Mouse (Mus musculus) heart, adult 2 months (tissue): ENCODE results near the gene Depdc5.
A peak's percentile ranks its signal among the peaks of the same experiment; 100 is the strongest.

Experiments
- CTCF ChIP-seq: fragments of 200-600 bp; IDR thresholded peaks from 2 replicates; pipeline ENCODE4 v1.8.1; 2022; ENCODE audit warnings: antibody characterized with exemption, mild to moderate bottlenecking, moderate library complexity
- EP300 ChIP-seq: fragments of 200-500 bp; IDR thresholded peaks from 2 replicates; pipeline ENCODE4 v1.6.1; 2011; ENCODE audit warnings: low read depth, low read length, control low read depth; ENCODE audit not compliant: insufficient read depth
- POLR2A ChIP-seq: fragments of 200-500 bp; IDR thresholded peaks from 2 replicates; pipeline ENCODE4 v1.6.1; 2011; ENCODE audit warnings: mild to moderate bottlenecking, low read depth, low read length, control low read depth; ENCODE audit not compliant: insufficient read depth

DNA sequence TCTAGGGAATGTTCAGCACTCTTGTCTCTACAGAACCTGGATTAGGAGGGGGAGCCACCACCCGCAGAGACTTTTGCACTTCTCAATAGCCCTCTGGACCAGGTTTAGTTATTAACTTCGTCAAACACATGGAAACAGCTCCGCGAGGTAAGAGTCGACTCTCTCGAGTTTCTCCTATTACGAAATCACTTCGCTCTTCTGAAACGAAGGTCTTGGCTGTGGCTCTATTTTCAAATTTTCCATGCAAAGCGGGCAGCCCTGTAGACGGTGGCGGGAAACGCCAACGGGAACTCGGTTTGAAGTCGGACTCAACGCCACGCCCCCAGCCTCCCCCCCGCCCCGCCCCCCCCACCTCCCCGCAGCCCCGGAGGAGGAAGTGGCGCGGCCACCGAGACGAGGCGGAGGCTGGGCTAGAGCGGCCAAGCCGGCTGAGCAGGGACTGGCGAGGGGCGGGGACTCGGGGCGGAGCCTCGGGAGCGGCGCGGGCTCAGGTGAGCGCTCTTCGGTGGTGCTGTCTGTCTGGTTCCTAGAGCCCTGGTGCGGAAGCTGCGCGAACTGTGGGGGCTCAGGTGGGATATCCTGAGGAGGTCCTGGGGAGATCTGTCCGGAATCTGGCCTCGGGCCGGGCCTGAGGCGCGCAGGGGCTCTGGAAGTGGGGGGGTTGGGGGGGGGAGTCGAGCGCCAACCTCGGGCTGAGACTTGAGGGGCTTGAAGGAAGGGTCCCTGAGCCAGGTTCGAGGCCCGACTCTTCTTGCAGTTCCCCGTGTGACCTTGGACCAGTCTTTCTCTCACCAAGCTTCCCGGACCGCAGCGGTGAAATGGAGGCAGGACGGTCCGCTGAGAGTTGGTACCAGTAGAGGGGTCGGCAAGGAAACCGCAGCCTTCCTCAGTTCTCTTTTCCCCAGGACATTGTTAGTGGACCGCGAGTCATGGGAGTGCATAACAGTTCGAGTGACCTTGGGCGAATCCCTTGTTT, at the start of gene Depdc5:
- TF ChIP-seq EP300, result 0 out of 2 replicates have a peak, but pooled peaks have one; percentile 7
- peak; percentile 68 for TF ChIP-seq POLR2A
- no peak; the same call in 1 of the 2 replicates for TF ChIP-seq CTCF
